Mouse (Mus musculus) MEL-GATA-1-ER (cell line): Measurements from ENCODE around the gene Atp6v0d1.

Experiments
- DNase-seq: peaks from one replicate; pipeline ENCODE4 v3.0.0-alpha.2; 2012; ENCODE audit warnings: low read depth; ENCODE audit errors: extremely low read depth

Atp6v0d1 gene

DNA sequence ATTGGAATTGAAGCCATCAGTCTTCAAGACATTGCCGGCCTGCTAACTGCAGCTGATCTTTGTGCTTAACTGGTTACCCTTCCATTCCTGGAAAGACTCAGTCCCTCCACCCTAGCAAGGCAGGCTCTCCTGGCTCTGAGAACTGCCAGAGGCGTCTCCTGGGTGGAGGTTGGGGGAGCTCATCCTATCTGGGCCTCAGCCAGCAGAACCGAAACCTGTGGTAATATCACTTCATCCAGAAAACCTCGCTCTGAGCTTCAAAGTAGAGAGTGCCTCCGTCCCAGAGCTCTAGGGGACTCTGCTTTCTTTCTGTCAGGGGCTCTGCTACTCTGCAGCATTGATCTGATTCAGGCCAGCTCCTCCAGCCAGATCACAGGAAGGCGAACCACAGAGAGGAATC, 58.9 kb downstream of the Atp6v0d1 start:
- DNase-seq = no peak

DNA sequence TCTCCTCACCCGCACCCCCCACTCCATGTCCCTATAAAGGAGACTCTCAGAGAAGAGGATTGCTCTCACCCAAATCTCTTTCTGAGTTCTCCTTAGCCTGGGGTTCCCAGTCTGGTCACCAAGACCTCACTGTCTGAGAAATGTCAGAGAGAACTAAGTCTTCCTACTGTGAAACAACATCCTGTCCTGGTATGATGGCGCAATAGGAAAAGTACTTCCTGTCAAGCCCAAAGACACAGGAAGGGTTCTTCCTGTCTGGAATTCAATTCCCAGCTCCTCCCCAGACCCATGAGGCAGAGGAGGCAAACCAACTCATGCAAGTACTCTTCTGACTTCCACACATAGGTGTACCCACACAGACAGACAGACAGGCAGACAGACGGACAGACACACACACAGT, 61.2 kb downstream of the Atp6v0d1 start:
- no peak for DNase-seq

DNA sequence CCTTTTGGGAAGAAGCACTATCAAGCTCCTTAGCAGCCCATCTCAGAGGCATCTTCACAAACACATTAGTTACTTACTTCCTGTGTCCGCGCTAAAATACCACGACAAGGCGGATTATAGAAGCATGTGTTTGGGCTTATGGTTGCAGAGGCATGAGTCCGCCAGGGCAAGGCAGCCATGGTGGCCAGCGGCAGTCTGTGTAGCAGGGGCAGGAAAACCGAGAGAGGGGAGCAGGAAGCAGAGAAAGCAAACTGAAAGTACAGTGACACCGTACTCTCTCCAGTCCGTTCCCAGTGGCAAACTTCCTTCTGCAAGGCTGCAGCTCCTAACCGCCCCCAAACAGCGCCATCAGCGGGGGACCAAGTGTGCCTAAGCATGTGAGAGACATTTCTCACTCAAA, 66.1 kb downstream of the Atp6v0d1 start:
- DNase-seq = no peak

DNA sequence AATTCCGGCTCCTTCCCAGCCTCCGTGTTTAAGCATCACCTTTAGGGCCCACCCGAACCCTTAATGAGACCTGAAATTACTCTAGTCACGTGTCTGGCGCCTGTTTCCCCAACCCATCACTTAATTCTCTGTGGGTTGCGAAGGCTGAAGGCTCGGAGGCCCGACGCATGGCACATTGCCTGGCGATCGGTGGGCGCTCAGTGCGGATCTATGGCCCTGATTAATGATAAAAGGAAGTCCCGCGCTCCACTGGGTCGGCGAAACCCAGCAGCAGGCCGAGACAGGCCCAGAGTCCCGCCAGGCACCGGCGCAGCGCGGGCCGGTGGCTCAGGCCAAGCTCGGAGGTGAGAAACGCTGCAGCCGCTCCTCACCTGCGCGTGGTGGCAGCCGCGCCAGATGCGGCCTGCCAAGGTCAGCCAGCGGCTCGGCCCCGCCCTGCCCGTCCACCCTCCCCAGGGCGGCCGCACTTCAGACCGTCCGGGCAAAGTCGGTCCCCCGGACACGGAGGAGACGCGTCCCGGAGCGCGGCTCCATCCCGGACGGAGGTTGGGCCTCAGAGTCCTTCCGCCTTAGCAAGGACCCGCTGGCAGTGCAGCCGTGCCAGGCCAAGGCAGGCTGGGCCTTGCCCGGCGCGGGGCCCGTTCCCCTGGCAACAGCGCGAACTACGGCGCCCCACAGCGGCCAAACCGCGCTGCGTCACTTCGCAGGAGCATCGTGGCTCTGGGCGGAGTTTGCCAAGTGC, 69.2 kb downstream of the Atp6v0d1 start, which contains the start of gene Zdhhc1:
Gene Zdhhc1 (minus strand): TSS at position 464 of the 742 bp plus-strand sequence.
- peak; percentile 41 for DNase-seq

DNA sequence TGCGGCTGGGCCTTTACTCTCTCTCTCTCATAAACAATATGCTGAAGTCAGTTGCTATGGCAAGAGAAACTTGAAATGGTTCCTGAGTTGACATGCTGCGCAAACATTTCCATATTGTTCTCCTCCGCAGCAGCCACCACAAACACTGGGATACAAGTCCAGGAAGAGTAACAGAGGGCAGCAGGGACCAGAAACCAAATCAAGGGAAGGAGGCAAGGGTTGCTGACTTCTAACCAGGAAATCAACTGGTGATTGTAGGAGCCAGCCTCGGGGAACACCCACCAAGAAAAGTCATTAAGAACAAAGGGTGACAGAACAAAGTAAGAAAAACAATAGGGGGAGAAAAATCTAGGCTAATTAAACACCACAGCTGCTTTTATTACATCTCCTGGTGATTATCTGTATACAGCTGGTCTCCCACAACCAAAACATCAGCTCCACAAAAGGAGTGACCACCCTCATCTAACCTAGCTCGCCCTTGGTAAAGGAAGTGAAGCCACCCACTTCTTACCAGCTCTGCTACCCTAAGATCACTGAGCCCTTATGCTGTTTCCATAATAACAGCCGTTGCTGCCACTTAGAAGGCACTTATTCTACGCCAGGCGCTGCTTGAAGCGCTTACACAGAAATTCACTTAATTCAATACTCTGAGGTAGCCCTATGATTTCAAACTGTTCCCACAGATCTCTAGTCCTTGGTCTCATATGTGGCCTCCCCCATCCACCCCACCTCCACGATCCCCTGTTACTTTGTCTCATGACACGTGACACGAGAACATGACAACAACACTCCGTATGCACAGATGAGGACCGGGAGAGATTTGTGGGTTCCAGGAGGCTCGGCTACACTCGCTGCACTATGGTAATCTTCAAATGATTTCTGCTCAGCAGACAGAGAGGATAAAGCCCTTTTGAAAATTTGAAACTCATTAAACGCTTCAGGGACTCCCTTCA, 70.2 kb downstream of the Atp6v0d1 start:
- DNase-seq = no peak

DNA sequence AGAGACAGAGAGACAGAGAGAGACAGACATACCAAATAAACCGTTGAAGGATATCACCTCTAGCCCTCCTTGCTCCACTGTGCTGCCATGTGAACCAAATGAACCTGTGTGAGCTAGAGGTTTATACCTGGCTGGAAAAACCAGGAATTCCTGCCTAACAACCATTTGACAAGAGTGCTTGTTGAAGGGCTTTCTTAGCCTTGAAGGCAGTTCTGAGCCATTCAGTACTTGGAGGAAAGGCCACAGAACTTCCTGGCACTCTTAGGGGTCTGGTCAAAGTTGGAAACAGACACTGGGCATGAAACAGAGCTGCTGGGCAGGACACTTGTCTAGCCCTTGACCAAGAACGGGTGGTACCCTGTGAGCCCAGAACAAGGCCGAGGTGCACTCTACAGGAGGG, 71.3 kb downstream of the Atp6v0d1 start:
- no peak for DNase-seq

DNA sequence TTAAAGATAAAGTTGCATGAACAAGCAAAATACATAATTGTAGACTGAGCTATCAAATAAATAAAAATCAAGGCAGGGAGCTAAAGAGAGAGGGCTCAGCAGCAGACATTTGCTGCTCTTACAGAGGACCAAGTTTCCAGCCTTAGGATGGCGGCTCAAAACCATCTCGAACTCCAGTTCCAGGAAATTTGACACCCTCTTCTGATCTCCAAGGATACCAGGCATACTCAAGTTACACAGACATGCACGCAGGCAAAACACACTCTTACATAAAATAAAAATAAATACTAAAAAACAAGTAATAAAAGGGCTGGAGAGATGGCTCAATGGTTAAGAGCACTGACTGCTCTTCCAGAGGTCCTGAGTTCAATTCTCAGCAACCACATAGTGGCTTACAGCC, 72.4 kb downstream of the Atp6v0d1 start:
- no peak for DNase-seq

DNA sequence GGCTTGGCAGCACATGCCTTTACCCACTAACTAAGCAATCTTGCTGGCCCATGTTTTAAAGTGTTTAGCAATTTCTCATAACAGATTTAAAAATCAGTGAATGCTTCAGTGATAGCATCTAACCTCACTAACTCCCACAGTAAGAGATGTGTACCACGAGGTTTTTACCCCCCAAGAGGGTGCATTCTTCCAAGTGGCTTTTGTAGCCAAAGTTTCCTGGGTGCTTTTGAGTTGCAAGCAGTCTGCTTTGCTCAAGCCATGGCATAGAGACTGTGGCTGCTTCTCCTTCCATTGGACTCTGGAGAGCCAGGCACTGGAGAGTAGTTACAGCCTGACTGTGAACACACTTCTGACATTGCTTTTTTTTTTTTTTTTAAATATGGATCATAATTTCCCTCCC, 76.6 kb downstream of the Atp6v0d1 start:
- DNase-seq = no peak

DNA sequence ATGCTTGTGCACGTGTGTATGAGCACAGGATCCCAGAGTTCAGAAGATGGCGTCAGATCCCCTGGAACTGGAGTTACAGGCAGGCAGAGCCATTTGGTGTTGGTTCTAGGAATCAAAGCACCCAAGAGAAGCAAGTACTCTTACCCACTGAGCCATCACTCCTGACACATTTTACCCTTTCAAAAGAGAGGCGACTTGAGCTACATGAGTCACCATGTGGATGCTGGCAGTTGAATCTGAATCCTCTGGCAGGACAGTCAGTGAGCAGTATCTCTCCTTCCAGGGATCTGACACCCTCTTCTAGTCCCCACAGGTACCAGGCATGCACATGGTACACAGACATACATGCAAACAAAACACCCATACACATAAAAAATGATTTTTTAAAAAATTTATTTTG, 77.8 kb downstream of the Atp6v0d1 start:
- no peak for DNase-seq

DNA sequence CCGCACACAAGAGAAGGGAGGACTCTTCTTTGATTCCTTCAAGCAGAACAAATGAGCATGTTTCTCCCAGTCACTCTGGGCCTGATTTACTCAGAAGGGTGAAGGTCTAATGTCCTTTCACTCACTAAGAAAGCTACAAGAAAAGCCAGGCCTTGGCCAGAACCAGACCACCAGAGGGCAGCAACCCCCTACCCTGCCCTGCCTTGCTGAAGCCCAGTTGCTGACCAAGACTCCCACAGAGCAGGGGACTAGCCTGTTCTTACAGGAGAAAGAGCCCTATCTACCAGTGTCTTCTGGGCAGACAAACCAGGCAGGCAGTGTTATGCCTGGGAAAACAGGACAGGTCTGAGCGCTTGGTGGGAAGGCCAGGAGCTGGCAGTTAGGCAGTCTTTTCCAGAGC, 81.5 kb downstream of the Atp6v0d1 start:
- no peak for DNase-seq

DNA sequence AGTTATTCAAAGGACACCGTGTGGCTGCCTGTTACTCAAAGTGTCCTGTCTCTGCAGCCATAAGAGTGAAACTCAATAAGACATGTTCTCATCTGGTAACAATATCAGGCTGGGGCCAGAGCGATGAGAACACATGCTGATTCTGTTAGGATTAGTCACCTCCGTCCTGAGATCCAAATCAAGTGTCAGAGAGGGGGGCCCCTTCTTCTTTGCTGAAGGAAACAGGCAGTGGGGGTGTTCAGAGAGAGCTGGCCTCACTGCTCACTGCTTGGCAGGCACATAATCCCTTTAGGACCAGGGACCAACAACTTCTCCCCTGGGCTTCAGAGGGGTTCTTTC, 81.8 kb downstream of the Atp6v0d1 start:
- DNase-seq = no peak

DNA sequence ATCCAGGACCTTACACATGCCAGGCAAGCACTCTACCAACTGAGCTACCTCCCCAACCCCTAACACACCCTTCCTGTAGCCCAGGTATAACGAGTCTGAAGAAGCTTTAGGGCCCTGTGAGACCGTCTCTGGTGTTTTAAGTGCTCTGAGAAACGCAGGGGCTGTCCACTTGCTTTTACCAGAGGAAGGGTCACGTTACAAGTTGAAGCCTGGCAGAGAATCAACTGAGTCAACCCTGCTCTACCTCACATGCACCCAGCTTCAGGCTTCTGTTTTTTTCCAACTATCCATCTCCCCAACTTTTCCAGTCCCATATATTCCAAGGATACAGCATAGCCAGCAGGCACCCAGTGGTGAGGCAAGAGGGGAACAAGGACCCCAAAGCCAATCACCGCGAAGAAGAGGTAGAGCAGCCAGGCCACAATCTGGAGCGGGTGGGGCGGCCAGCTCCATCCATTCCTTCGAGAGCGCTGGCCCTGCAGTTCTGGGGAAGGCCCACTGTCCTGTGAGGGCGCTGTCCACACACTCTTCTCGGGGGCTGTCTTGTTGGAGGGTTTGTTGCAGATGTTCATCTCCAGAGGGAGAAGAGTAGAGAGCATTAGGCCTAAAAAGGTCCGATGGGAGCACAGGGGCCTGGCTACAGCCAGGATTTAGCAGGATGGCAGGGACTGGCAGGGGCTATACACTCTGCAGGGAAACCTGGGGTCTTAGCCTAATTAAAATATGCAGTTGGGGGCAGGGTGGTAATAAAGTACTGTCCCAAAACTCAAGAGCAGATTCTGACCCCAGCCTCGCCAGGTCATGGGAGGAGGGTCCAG, 82.4 kb downstream of the Atp6v0d1 start:
- no peak for DNase-seq

DNA sequence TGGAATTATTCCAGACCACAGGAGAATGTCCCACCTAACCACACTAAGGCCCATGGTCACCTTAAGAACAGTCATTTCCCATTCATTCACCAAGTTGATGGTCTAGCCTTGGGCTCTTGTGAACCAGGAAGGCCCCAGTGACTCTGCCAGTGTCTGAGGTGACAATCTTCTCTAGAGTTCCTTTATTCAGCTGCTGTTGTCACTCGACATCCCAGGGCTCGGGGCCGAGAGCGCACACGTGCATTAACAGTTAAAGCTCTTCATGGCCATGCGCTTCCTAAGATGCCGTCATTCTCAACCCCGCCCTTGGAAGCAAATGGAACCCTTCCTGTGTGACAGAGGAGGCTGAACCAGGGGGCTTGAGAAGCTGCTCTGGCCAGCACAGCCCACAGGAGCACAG, 83.7 kb downstream of the Atp6v0d1 start:
- DNase-seq = no peak

DNA sequence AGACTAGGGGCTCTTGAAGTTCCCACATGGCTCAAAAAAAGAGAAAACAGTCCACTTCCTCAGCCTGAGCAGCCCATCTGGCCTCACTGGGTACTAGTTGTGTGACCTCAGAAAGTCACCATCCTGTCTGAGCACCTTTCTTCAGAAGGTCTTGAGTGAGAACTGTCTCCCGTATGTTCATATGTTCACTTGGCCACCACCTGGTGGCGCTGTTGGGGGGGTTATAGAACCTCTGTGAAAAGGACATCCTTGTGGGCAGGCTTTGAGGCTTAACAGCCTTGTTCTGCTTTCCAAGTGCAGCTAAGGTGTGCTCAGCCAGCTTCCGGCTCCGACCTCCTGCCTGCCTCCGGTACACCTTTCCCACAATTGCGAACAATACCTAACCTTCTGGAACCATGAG, 84.4 kb downstream of the Atp6v0d1 start:
- peak; percentile 59 for DNase-seq

DNA sequence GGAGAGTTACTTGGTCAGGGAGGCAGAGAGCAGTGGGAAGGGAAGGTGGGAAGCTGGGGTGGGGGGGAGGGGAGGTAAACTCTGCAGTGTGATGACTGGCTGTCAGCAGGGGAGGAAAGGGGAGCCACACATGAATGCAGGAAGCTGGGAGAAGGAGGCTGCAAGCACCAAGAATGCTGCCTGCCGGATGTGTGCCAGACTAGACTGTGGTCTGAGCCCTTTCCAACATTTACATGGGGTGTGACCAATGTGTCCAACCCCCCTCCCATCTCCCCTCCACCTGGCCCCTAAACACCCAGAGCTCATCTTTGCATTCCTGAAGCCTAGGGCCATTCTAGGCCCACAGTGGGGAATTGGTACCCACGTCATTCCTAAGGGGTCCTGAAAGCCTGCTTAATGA, 84.8 kb downstream of the Atp6v0d1 start:
- DNase-seq = no peak

DNA sequence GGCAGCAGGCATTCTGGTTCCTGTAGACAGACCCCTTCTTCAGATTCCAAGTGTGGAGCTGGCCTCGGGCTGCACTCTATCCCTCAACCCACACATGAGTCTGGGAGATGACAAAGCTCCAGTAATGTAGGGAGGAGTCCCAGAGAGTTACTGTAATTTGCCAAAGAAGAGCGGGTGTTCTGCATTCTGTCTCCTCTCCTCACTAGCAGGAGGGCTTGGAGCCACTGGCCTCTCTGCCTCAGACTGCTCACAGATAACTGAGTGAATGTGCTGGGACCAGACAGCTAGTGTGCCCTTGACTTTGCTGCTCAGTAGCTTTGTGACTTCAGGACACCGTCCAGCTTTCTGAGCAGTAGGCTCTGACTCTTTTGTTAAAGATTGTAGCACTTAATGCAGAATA, 88.1 kb downstream of the Atp6v0d1 start:
- DNase-seq = no peak

DNA sequence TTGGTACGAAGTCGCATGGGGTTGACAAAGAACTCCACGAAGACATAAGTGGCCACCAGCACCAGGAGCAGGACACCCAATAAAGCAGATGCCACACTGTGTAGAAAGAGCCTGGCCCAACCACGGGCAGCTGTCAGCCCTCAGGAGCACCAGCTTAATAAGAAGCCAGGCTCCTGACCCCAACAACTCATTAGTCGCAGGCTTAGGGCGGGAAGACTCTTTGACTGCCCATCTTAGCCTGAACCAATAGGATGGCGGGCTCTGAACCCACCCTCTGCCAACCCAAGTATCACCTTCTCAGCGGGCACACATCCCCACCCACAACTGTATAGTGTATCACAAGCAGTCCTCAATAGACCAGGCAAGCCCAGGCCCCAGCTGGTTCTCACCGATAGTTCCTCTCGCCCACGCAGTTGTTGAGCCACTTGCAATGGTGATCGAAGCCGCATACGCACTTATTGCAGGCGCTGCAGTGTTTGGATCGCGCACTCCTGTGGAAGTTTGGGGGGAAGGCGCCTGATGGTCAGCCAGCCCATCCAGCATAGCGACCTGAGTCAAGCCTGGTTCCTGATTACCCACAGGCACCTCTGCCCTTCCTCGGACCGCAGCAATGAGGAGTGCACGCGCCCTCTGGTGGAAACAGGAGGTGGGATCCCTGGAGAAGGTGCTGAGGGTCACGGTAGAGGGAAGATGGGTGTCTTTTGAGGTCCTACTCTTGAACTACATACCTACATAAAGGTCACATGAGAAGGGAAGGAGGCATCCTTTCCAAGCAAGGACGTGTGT, 89.0 kb downstream of the Atp6v0d1 start:
- no peak for DNase-seq

DNA sequence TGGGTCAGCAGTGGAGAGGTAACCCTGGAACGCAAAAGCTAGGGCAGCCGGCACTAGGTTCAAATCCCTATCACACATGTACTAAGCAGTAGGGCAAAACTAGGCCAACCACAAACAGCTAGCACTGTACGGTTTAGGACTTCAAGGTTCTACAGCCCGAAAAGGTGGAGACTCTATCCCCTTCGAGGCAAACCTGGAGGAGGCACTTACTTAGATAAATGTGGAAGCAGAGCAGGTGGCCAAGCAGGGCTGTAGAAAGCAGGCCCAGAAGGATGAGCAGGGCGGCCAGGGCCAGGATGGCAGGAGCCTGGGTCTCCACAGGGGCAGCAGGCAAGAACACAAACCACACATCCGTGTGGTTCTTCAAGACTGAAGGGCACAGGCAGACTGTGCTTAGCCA, 89.7 kb downstream of the Atp6v0d1 start:
- no peak for DNase-seq

DNA sequence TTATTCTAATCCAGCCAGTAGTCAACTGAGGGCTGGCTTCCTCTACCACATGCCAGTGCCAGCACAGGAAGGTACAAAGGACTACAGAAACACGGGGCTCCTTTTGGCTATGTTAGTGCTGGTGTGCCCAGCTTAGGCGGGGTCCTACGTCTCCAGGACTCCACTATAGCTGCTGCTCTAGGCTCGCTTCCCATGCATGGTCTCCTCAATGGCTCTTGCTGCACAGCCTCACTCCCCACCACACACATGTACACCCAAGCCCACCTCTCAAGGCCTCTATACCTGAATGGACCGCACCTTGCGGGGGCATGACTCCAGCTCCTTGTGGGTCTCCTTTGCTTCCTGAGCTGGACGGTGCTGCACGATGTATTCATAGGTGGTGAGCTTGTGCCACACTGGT, 90.1 kb downstream of the Atp6v0d1 start:
- no peak for DNase-seq

DNA sequence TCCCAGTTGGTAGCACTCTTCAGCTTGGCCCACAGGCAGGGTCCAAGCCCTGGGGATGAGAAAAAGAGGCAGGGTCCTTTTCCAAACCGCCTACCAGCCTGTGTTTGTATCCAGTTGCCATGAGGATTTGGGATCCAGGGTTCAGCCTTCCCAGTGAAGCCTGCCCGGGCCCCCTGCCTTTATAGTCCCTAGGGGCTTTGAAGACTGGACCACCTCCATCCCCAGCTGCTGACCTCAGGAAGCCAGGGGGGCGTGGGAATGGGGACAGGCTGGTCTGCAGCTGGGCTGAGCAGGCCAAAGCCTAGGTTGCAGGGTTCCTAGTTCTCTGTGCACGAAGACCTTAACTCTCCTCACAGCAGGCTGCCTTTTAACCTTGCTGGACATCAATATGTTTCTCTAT, 90.6 kb downstream of the Atp6v0d1 start:
- no peak for DNase-seq

DNA sequence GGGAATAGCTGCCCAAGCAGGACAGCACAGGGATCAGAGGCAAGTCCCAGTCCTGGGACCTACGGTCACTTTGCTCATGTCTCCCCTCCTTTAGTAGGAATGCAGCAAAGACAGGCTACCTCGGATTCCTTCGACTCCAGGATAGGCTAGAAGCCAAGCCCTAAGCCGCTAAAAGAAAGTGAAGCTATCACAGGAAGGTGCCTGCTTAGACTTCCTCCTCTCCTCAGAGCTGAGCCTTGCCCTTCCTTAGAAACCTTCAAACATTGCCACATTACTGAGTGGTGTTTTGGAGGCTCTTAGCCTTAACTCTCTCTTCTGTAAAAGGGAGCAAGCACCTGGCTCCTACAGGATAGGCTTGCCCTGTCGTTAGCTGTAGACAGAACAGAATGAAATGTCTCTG, 91.2 kb downstream of the Atp6v0d1 start:
- DNase-seq = no peak
